Mouse (Mus musculus) ES-E14 (cell line): ENCODE results near the gene B3gntl1.

Source experiments
- CHD2 ChIP-seq: IDR thresholded peaks from 2 replicates; pipeline ENCODE4 v1.6.1; 2014; ENCODE audit warnings: mild to moderate bottlenecking, low read depth, low read length, inconsistent platforms
- HCFC1 ChIP-seq: IDR thresholded peaks from 2 replicates; pipeline ENCODE4 v1.6.1; 2012; ENCODE audit warnings: low read length, inconsistent platforms, borderline replicate concordance; ENCODE audit not compliant: insufficient read depth
- ZC3H11A ChIP-seq: IDR thresholded peaks from 2 replicates; pipeline ENCODE4 v1.6.1; 2012; ENCODE audit warnings: low read depth, mild to moderate bottlenecking, inconsistent platforms, low read length, borderline replicate concordance

DNA sequence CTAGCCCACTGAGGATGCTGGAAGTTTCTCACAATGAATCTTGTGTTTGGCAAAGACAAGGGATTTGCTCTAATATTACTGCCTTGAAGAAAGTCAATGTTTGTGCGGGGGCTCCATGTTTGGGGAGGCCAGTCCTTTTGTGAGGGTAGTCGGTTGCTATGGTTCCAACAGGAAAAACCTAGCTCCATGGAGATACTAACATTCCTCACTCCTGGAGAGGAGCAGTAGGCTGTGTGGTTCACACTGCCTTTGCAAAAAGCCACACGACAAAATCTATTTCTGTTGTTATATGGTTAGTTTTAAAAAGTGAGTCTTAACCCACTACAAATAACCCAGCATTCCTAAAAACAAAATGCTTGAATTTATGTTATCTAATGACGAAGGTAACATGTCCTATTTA lies 19.3 kb downstream of the B3gntl1 start:
- no peak for TF ChIP-seq HCFC1
- no peak for TF ChIP-seq CHD2
- no peak for TF ChIP-seq ZC3H11A
